ENCODE assay signal across 9 mouse cellular contexts in the genomic region with DNA sequence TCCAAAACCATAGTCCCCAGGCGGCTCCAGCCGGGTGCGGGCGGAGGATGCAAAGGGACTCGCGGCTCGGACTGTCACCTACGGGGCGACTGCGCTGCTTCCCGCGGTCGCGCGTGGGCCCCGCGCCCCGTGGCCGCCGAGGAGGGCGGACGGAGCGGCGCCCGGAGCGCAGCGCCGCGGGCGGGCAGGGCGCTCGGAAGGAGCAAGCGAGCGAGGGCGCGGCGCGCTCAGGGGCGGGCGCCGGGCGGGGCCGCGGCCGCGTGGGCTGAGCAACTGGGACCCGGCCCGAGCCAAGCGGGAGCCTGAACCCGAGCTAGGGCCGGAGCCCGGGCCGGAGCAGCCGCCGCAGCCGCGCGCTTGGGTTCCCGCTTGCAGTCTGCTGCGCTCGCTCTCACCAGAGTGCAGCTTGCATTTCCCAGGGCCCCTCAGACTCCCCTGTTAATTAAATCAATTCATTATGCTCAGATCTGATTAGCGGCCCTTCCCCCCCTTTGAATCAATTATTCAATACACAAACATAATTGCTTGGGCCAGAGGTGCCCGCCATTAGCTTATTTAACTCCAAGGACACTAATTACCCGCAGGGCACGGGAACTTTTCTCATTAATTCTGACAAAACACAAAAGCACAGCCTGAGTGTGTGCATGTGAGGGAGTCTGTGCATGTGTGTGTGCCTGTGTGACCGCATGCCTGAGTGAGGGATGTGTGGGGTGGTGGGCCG. TPM values are rescaled to one million over a fixed set of nuclear protein-coding genes. Genes with fewer than 3 reads are reported as not detected.
DNase-seq lines count a peak whose midpoint lies in the region; ATAC-seq lines count a peak whose summit lies in the region.
"Had no signal": no experiment of that assay in that cellular context is flagged by ENCODE, and none has a peak within 500 bp of the region (broad histone marks: within the 10 kb centered on the region; RNA-seq: fewer than 3 reads in every experiment).

A gene (minus strand): TSS at position 259 of the 721 bp plus-strand sequence.

- peaks cover 57% of the 10 kb centered on the region for H3K4me1 ChIP-seq in forebrain, embryonic 15.5 days
- peaks cover 27% of the 10 kb centered on the region for H3K4me1 ChIP-seq in hindbrain, embryonic 15.5 days (replicated peaks)
- peaks cover 52% of the 10 kb centered on the region for H3K4me1 ChIP-seq in midbrain, embryonic 15.5 days

- intact Hi-C loops in left cerebral cortex, postnatal 4 days (cut with DNase I), result no loop called here

- peak within 1 kb of the TSS; percentile 63 for H3K4me3 ChIP-seq in forebrain, embryonic 15.5 days
- H3K4me3 ChIP-seq in hindbrain, embryonic 15.5 days, result peak within 1 kb of the TSS; percentile 64
- H3K4me3 ChIP-seq in midbrain, embryonic 15.5 days, result peak within 1 kb of the TSS; percentile 56

- peak within 1 kb of the TSS; percentile 91 for H3K27ac ChIP-seq in forebrain, embryonic 15.5 days (replicated peaks)
- peak within 1 kb of the TSS; percentile 79 for H3K27ac ChIP-seq in hindbrain, embryonic 15.5 days (replicated peaks)
- H3K27ac ChIP-seq in midbrain, embryonic 15.5 days, result peak within 1 kb of the TSS; percentile 79
- H3K27ac ChIP-seq: macrophage had no signal

- H3K4me2 ChIP-seq in forebrain, embryonic 15.5 days (replicated peaks), result peak within 1 kb of the TSS; percentile 89
- H3K4me2 ChIP-seq in hindbrain, embryonic 15.5 days, result peak within 1 kb of the TSS; percentile 99
- peak within 1 kb of the TSS; percentile 85 for H3K4me2 ChIP-seq in midbrain, embryonic 15.5 days

- WGBS in forebrain, embryonic 15.5 days, result under 1% methylated on average over 67 of the region's 67 CpGs
- under 1% methylated on average over 60 of the region's 67 CpGs for WGBS in hindbrain, embryonic 15.5 days
- WGBS in midbrain, embryonic 15.5 days, result under 1% methylated on average over 67 of the region's 67 CpGs

- H3K9ac ChIP-seq in forebrain, embryonic 15.5 days (replicated peaks), result peak within 1 kb of the TSS; percentile 84
- peak within 1 kb of the TSS; percentile 75 for H3K9ac ChIP-seq in hindbrain, embryonic 15.5 days
- H3K9ac ChIP-seq in midbrain, embryonic 15.5 days, result peak within 1 kb of the TSS; percentile 76

- ATAC-seq in forebrain, embryonic 15.5 days (replicated peaks), result peak; percentile 71
- peak; percentile 55 for ATAC-seq in hindbrain, embryonic 15.5 days (ENCODE audit: low FRiP score, low read depth)
- ATAC-seq in midbrain, embryonic 15.5 days (replicated peaks), result peak; percentile 69
- ATAC-seq in inflammation-experienced regulatory T-cells, adult 6 months, result no peak

- no peaks in the 10 kb centered on the region for H3K36me3 ChIP-seq in forebrain, embryonic 15.5 days
- no peaks in the 10 kb centered on the region for H3K36me3 ChIP-seq in hindbrain, embryonic 15.5 days
- no peaks in the 10 kb centered on the region for H3K36me3 ChIP-seq in midbrain, embryonic 15.5 days (replicated peaks)

- no peaks in the 10 kb centered on the region for H3K9me3 ChIP-seq in forebrain, embryonic 15.5 days
- no peaks in the 10 kb centered on the region for H3K9me3 ChIP-seq in hindbrain, embryonic 15.5 days
- H3K9me3 ChIP-seq in midbrain, embryonic 15.5 days, result no peaks in the 10 kb centered on the region

- no peak for DNase-seq in layer of hippocampus, adult 8-10 months (ENCODE audit: low spot score in 2 of 2)
- DNase-seq in layer of hippocampus, adult 9-10 months (ENCODE audit: low spot score), result no peak
- DNase-seq in brain, adult 2 months (ENCODE audit: low read depth, low spot score), result peak; percentile 42
- DNase-seq in left cerebral cortex, postnatal 4 days, result no peak

- peaks cover 18% of the 10 kb centered on the region for H3K27me3 ChIP-seq in forebrain, embryonic 15.5 days
- H3K27me3 ChIP-seq in hindbrain, embryonic 15.5 days, result peaks cover 18% of the 10 kb centered on the region; the same call in 1 of the 2 replicates
- H3K27me3 ChIP-seq in midbrain, embryonic 15.5 days (replicated peaks), result no peaks in the 10 kb centered on the region; the same call in 1 of the 2 replicates

RNA-seq across cellular contexts. Expression of the gene that starts here (rescaled TPM):
- total RNA-seq in layer of hippocampus, adult 8-10 months (2022), result 10 to 100 TPM; 45.2 to 56.5 (median 52.2) TPM
- polyA plus RNA-seq in forebrain, embryonic 15.5 days (2015; fragmentation: Nextera tagmentation; extraction: Ambion mirVana), result 102 and 134 TPM in 2 replicates
- polyA plus RNA-seq in hindbrain, embryonic 15.5 days (2015; fragmentation: Nextera tagmentation; extraction: Ambion mirVana), result 59.5 and 78.0 TPM in 2 replicates
- 10 to 100 TPM; 46.0 to 48.5 TPM for total RNA-seq in left cerebral cortex, postnatal 4 days (2021)
- 153 and 155 TPM in 2 replicates for polyA plus RNA-seq in midbrain, embryonic 15.5 days (2015; fragmentation: Nextera tagmentation; extraction: Ambion mirVana)
- polyA plus RNA-seq in inflammation-experienced regulatory T-cells, adult 6 months (2017; shearing (Covaris generic)), result not detected
- polyA plus RNA-seq: macrophage had no signal

Comparison
In these comparisons a context has a peak if more than half of its experiments do, and no peak if none do; other contexts are left out.
1. RNA of the gene that starts here (polyA plus RNA-seq): 153 to 155 TPM in midbrain, embryonic 15.5 days, 102 to 134 TPM in forebrain, embryonic 15.5 days and 59.5 to 78.0 TPM in hindbrain, embryonic 15.5 days; not detected in inflammation-experienced regulatory T-cells, adult 6 months; every median in the first group is over 10 times any median in the second.
2. Peak in every context shown above with its lines, with median percentiles within 50 percentile points of each other: H3K27ac ChIP-seq, H3K4me2 ChIP-seq, H3K4me3 ChIP-seq and H3K9ac ChIP-seq.